Mouse (Mus musculus) right cerebral cortex, adult 2 months (tissue): ENCODE data around the gene Nbeal1.

Experiments
- DNase-seq, 2 experiments: peaks; one replicate each; pipeline ENCODE4 v3.0.0; 2021 to 2022; ENCODE audit warnings: low spot score in 2 of 2

Nbeal1 gene

GRCm38 (mm10) chr1:60343630-60344455 lies 163.4 kb downstream of the Nbeal1 start:
- no peak for DNase-seq

GRCm38 (mm10) chr1:60344670-60345069 lies 164.3 kb downstream of the Nbeal1 start:
- DNase-seq: no peak

GRCm38 (mm10) chr1:60345712-60346111 lies 165.3 kb downstream of the Nbeal1 start:
- no peak for DNase-seq

GRCm38 (mm10) chr1:60352786-60353185 lies 172.4 kb downstream of the Nbeal1 start:
- DNase-seq: no peak

- no peak for DNase-seq
Measured at GRCm38 (mm10) chr1:60361626-60362025, 181.2 kb downstream of the Nbeal1 start.

GRCm38 (mm10) chr1:60376556-60376955 lies 196.2 kb downstream of the Nbeal1 start:
- DNase-seq: no peak

DNA sequence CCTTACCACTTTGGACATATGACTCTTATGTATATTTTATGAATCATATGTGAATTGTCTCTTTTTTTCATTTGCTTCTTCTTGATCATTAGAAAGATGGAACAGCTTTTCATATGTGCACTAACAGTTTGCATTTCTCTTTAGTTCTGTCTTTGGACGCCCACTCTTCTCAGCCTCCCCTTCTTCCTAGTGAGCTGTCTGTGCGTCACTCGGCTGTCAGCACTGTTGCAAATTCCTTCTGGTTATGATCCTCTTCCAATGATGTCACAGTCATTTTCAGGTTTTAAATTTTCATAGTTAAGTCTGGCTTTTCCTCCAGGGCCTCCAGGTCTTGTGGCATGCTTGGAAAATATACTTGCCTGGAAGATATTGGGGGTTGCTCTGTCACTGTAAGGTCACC lies 201.5 kb downstream of the Nbeal1 start:
- peak; percentile 22 to 40 for DNase-seq
